Comparison of ENCODE assay signal across 20 mouse cellular contexts in the genomic region with DNA sequence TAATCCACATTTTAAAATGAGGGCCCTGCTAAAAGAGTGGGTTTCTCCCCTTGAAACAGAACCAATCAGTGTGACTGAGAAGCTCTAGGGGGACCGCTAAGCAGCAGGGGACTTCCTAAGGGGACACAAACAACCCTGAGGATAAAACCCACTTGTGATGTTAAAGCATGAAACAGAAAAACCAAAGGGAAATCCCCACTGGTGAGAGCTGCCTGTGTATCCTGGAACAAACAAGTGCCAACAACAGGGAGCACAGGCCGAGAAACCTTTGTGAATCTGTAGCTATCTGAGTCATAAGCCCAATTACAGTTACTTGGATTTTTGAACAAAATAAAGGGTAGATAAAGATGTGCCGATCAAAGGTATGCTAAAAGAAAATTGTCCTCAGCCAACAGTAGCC.
DNase-seq lines count a peak whose midpoint lies in the region; ATAC-seq lines count a peak whose summit lies in the region.
"Had no signal": no experiment of that assay in that cellular context is flagged by ENCODE, and none has a peak within 500 bp of the region (broad histone marks: within the 10 kb centered on the region; RNA-seq: fewer than 3 reads in every experiment).

No protein-coding gene starts in this region.

- DNase-seq in heart, adult 11 months, result peak; percentile 37
- DNase-seq in heart, postnatal 10 days, result no peak
- DNase-seq in induced T-regulatory cell, adult 2 months (ENCODE audit: low read depth), result peak; percentile 40
- no peak for DNase-seq in gastrocnemius, postnatal 10 days
- DNase-seq in layer of hippocampus, adult 11-12 months (ENCODE audit: low spot score), result no peak
- DNase-seq: adrenal gland, adult 8-10 months; adrenal gland, postnatal 14 days; adrenal gland, postnatal 36 days; B cell, adult 2 months; cerebellum, adult 11-12 months; cerebellum, adult 2 months; cerebellum, adult 9-10 months; cerebellum, postnatal 10 days; cerebellum, postnatal 25 days; forebrain, postnatal 0 days had no signal

- ATAC-seq in CD4-positive, CD25-positive, alpha-beta regulatory T cell, adult 4 months, result peak; percentile 34
- ATAC-seq: activated CD4-positive, CD25-positive, alpha-beta regulatory T cell, adult 4 months; forebrain, embryonic 13.5 days; forebrain, embryonic 15.5 days; forebrain, postnatal 0 days; Patski had no signal

- intact Hi-C loops in heart, postnatal 10 days (cut with DNase I), result no loop called here

Comparison
In these comparisons a context has a peak if more than half of its experiments do, and no peak if none do; other contexts are left out.
1. DNase-seq: peak in heart, adult 11 months (single experiment) and induced T-regulatory cell, adult 2 months (single experiment); none in heart, postnatal 10 days (0 of 2), gastrocnemius, postnatal 10 days (single experiment) and layer of hippocampus, adult 11-12 months (single experiment).